Mouse (Mus musculus) intestine, postnatal 0 days (tissue): Measurements from ENCODE around the gene Arhgap15. TPM values are rescaled to one million over a fixed set of nuclear protein-coding genes. Genes with fewer than 3 reads are reported as not detected.

Experiments used
- ATAC-seq: fragments of 200-750 bp; cut with Nextera tagmentation; 2 replicates; pipeline ENCODE4 v1.8.0; 2017; ENCODE audit warnings: mild to moderate bottlenecking, moderate TSS enrichment, moderate library complexity
- H3K27ac ChIP-seq: fragments of 300-500 bp; sonication (generic); 2 replicates; pipeline ENCODE4 v1.5.1; 2014; ENCODE audit warnings: mild to moderate bottlenecking, low read depth, low read length, moderate library complexity
- H3K27me3 ChIP-seq: fragments of 300-500 bp; sonication (generic); replicated peaks from 2 replicates; pipeline ENCODE4 v1.6.1; 2014; ENCODE audit warnings: low read length, mixed read lengths; ENCODE audit not compliant: control insufficient read depth, insufficient read depth
- H3K36me3 ChIP-seq: fragments of 300-500 bp; sonication (generic); 2 replicates; pipeline ENCODE4 v1.6.1; 2014; ENCODE audit warnings: mild to moderate bottlenecking, moderate library complexity; ENCODE audit not compliant: control insufficient read depth, insufficient read depth
- H3K4me1 ChIP-seq: fragments of 300-500 bp; sonication (generic); replicated peaks from 2 replicates; pipeline ENCODE4 v1.6.1; 2014; ENCODE audit warnings: antibody characterized with exemption, low read length, mixed read lengths; ENCODE audit not compliant: control insufficient read depth, insufficient read depth
- H3K4me2 ChIP-seq: fragments of 300-500 bp; sonication (generic); replicated peaks from 2 replicates; pipeline ENCODE4 v1.6.1; 2014; ENCODE audit warnings: low read depth, mild to moderate bottlenecking, moderate library complexity
- H3K4me3 ChIP-seq: fragments of 300-500 bp; sonication (generic); 2 replicates; pipeline ENCODE4 v1.5.1; 2014; ENCODE audit warnings: low read depth, low read length
- H3K9ac ChIP-seq: fragments of 300-500 bp; sonication (generic); 2 replicates; pipeline ENCODE4 v1.6.1; 2014; ENCODE audit warnings: mild to moderate bottlenecking, low read depth, low read length
- H3K9me3 ChIP-seq: fragments of 300-500 bp; sonication (generic); 2 replicates; pipeline ENCODE4 v1.6.1; 2016; ENCODE audit warnings: mixed run types; ENCODE audit not compliant: control insufficient read depth
- CTCF ChIP-seq: sonication (generic); IDR thresholded peaks from 2 replicates; pipeline ENCODE4 v1.5.1; 2016; ENCODE audit warnings: low read depth, mild to moderate bottlenecking, control low read depth, antibody characterized with exemption, moderate library complexity
- WGBS: fragments of 180-500 bp; shearing (Covaris S2); extraction: QIAGEN DNeasy Blood & Tissue Kit; methylation state at CpG from one replicate; pipeline ENCODE4 v1.1.7; 2014; 5-methylcytosine and 5-hydroxymethylcytosine counted together
- polyA plus RNA-seq: library from polyadenylated mRNA; unstranded; fragments of >200 nt; fragmentation: Nextera tagmentation; extraction: Ambion mirVana; gene quantifications from 2 replicates; pipeline ENCODE4 v1.2.1, GENCODE M21; 2015

Arhgap15 gene
- polyA plus RNA-seq, 1 experiment from 2014 or later = 0.80 TPM

- 35% methylated on average over 4 of the region's 4 CpGs for WGBS
- no peaks in the 10 kb centered on the region for H3K36me3 ChIP-seq
- no peak for ATAC-seq
- no peaks in the 10 kb centered on the region for H3K4me1 ChIP-seq
- H3K9ac ChIP-seq = no peak overlapping the region
- no peak for TF ChIP-seq CTCF
- no peak overlapping the region for H3K4me2 ChIP-seq
- no peaks in the 10 kb centered on the region for H3K27me3 ChIP-seq
- H3K4me3 ChIP-seq = no peak overlapping the region
- no peaks in the 10 kb centered on the region for H3K9me3 ChIP-seq
- no peak overlapping the region for H3K27ac ChIP-seq
These were observed 220.0 kb downstream of the Arhgap15 start for GRCm38 (mm10) chr2:43968581-43968980.

DNA sequence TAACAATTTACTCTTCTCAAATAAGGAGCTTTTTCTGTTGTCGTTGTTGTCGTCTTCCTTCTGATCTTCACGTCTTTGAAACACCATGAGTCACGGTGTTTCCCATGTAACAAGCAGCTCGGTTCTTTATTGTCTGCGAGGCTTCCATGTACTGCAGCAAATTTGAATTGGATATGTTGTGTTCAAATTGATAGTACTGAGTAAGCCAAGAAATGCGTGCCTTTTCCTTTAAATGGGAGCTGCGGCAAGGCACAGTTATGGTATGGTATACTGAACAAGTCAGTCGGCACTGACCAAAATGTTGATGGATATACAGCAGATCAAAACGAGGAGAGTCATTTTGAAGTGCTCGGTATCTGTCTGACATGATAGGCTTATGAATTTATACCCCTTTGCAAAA, 229.1 kb downstream of the Arhgap15 start:
- ATAC-seq = no peak
- Histone ChIP-seq H3K27ac (no peak overlapping the region), H3K27me3 (no peaks in the 10 kb centered on the region), H3K9me3 (no peaks in the 10 kb centered on the region), H3K36me3 (no peaks in the 10 kb centered on the region), H3K4me2 (no peak overlapping the region), H3K4me1 (no peaks in the 10 kb centered on the region), H3K4me3 (no peak overlapping the region), H3K9ac (no peak overlapping the region)
- TF ChIP-seq CTCF = no peak
- 88% methylated on average over 11 of the region's 11 CpGs for WGBS

GRCm38 (mm10) chr2:43978177-43979013, 229.8 kb downstream of the Arhgap15 start:
- H3K4me3 ChIP-seq = no peak overlapping the region
- no peak for TF ChIP-seq CTCF
- H3K36me3 ChIP-seq = no peaks in the 10 kb centered on the region
- H3K9me3 ChIP-seq = no peaks in the 10 kb centered on the region
- no peaks in the 10 kb centered on the region for H3K27me3 ChIP-seq
- 81% methylated on average over 13 of the region's 13 CpGs for WGBS
- H3K4me2 ChIP-seq = no peak overlapping the region
- H3K27ac ChIP-seq = no peak overlapping the region
- no peak for ATAC-seq
- H3K4me1 ChIP-seq = no peaks in the 10 kb centered on the region
- H3K9ac ChIP-seq = no peak overlapping the region

DNA sequence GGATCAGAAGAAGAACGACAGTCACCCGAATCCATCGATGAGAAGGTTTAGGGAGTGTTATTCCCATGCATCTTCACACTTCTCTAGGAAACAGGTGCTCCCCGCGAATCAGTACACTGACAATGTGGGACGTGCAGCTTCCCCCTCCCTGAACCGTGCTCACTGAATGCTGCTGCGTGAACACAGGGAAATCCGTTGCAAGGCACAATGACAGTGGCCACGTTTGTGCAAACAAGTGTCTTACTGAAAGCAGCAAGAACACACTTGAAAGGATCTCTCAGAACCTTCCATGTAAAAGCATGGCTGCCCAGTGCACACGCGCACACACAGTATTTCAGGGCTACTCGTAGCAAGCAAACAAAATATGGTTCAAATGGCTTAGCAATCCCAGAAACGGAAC, 237.4 kb downstream of the Arhgap15 start:
- no peak overlapping the region for H3K9ac ChIP-seq
- WGBS = 80% methylated on average over 14 of the region's 14 CpGs
- no peak for TF ChIP-seq CTCF

DNA sequence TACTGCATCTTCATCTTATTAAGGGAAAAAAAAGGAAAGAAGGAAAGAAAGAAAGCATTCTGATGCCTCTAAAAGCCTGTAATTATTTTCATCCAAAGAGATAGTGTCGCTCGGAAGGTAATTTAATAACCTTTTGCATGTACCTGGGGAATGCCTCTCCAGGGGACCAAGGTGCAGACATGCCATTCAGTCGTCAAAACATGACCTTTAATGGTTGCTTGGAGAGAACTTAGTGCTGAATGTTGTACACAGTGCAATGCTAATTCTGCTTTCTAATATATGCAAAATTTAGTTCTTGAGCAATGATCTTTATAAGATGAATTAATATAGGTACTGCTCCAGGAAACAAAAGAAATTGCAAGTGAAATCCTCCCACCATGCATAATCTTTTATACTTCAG, 239.3 kb downstream of the Arhgap15 start:
- Histone ChIP-seq H3K4me1 (no peaks in the 10 kb centered on the region), H3K27me3 (no peaks in the 10 kb centered on the region), H3K9ac (no peak overlapping the region), H3K27ac (no peak overlapping the region), H3K4me3 (no peak overlapping the region), H3K36me3 (no peaks in the 10 kb centered on the region), H3K9me3 (no peaks in the 10 kb centered on the region), H3K4me2 (no peak overlapping the region)
- ATAC-seq = no peak
- 76% methylated on average over 3 of the region's 3 CpGs for WGBS
- no peak for TF ChIP-seq CTCF

More for the DNA sequence above, 237.4 kb downstream of the Arhgap15 start:
- ATAC-seq = no peak
- H3K9me3 ChIP-seq = no peaks in the 10 kb centered on the region
- H3K4me1 ChIP-seq = no peaks in the 10 kb centered on the region
- H3K27me3 ChIP-seq = no peaks in the 10 kb centered on the region
- H3K4me3 ChIP-seq = no peak overlapping the region
- H3K27ac ChIP-seq = no peak overlapping the region
- H3K36me3 ChIP-seq = no peaks in the 10 kb centered on the region
- no peak overlapping the region for H3K4me2 ChIP-seq

- no peaks in the 10 kb centered on the region for H3K9me3 ChIP-seq
- no peak for ATAC-seq
- H3K4me3 ChIP-seq = no peak overlapping the region
- no peaks in the 10 kb centered on the region for H3K27me3 ChIP-seq
- no peak overlapping the region for H3K9ac ChIP-seq
- no peak overlapping the region for H3K4me2 ChIP-seq
- WGBS = 70% methylated on average over 5 of the region's 5 CpGs
- no peak overlapping the region for H3K27ac ChIP-seq
- no peaks in the 10 kb centered on the region for H3K4me1 ChIP-seq
- TF ChIP-seq CTCF = no peak
- no peaks in the 10 kb centered on the region for H3K36me3 ChIP-seq
These were observed 241.2 kb downstream of the Arhgap15 start for GRCm38 (mm10) chr2:43989850-43990249.
